Mouse (Mus musculus): ENCODE data around the gene Slc25a1.

GRCm38 (mm10) chr16:17914307-17915249 is 13.4 kb downstream of the Slc25a1 start, which contains the start of gene Gsc2:
- TF ChIP-seq GATA1 (IDR thresholded peaks at IDR 0.05; ENCODE audit: low read length) (no peak), TAL1 (IDR thresholded peaks at IDR 0.05; ENCODE audit: low read length) (no peak)

Data from erythroblast, embryonic 14.5 days (primary cell).